Mouse (Mus musculus): ENCODE data around the gene Gpr162. TPM values are rescaled to one million over a fixed set of nuclear protein-coding genes. Genes with fewer than 3 reads are reported as not detected.
A peak's percentile ranks its signal among the peaks of the same experiment; 100 is the strongest.

Gpr162 gene
- 11.8 and 11.9 TPM in 2 replicates for polyA plus RNA-seq (2016; fragmentation: Nextera tagmentation; extraction: Ambion mirVana)

DNA sequence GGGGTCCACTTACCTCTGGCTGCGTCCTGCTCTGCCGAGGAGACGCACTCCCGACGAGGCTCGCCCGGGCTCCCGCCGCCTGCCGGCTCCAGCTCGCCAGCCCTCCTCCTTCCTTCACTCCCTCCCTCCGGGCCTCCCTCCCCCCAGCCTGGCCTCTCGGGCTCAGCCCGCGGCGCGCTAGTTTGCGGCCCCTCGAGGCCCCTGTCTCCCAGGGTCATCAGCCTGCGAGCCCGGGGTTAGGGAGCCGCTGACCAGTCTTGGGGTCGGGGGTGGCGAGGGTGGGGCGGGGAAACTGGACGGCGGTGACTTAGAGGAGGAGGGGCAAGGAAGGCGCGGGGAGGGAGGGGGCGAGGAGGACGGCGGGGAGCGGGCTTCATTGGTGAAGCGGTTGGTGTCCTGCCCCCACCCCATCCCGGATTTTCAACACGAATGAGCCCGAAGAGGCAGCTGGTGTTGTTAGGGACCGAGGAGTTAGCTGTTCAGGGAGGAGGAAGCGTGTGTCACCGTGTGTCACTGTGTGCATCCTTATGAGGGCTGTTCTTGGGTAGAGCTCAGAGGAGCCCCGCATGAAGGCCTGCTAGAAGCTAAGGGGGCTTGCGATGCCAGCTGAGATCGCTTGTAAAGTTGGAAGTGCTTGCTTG lies at the start of gene Gpr162:
Gene Gpr162 (minus strand): TSS at position 326 of the 641 bp plus-strand sequence.
- H3K4me2 ChIP-seq (replicated peaks), result peak within 1 kb of the TSS; percentile 72
- under 1% methylated on average over 40 of the region's 43 CpGs for WGBS
- peaks cover 22% of the 10 kb centered on the region for H3K27me3 ChIP-seq
- no peaks in the 10 kb centered on the region for H3K9me3 ChIP-seq
- peak; percentile 74 for ATAC-seq (ENCODE audit: low FRiP score, low read depth)
- peaks cover 53% of the 10 kb centered on the region for H3K4me1 ChIP-seq
- no peaks in the 10 kb centered on the region for H3K36me3 ChIP-seq
- H3K4me3 ChIP-seq, result peak within 1 kb of the TSS; percentile 64
- peak within 1 kb of the TSS; percentile 91 for H3K27ac ChIP-seq (replicated peaks)
- peak within 1 kb of the TSS; percentile 88 for H3K9ac ChIP-seq (replicated peaks)

DNA sequence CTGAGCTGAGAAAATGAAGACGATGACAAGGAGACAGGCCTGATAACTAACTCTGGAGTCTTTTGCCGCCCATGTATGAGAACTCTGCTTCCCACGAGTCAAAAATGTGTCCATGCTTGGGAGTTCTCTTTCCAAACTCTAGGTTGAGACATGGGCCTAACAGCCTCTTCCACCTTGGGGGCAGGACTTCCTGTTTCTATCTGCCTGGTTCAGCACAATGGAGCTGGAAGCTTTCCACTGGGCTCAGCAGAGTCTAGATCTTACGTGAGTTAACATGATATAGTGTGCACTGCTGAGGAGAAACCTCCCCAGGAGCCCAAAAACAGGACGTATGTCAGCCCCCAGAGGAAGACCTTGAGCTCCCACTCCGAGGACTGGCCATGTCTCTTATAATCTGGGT lies 49.4 kb upstream of the Gpr162 start:
- Histone ChIP-seq H3K9me3 (no peaks in the 10 kb centered on the region), H3K4me1 (peaks cover 52% of the 10 kb centered on the region), H3K4me3 (no peak overlapping the region), H3K4me2 (replicated peaks) (no peak overlapping the region), H3K27ac (replicated peaks) (peak overlapping the region; percentile 100), H3K36me3 (peaks cover 28% of the 10 kb centered on the region), H3K9ac (replicated peaks) (no peak overlapping the region), H3K27me3 (peaks cover 32% of the 10 kb centered on the region)
- ATAC-seq (ENCODE audit: low FRiP score, low read depth), result no peak
- WGBS, result 67% methylated on average over 6 of the region's 6 CpGs

DNA sequence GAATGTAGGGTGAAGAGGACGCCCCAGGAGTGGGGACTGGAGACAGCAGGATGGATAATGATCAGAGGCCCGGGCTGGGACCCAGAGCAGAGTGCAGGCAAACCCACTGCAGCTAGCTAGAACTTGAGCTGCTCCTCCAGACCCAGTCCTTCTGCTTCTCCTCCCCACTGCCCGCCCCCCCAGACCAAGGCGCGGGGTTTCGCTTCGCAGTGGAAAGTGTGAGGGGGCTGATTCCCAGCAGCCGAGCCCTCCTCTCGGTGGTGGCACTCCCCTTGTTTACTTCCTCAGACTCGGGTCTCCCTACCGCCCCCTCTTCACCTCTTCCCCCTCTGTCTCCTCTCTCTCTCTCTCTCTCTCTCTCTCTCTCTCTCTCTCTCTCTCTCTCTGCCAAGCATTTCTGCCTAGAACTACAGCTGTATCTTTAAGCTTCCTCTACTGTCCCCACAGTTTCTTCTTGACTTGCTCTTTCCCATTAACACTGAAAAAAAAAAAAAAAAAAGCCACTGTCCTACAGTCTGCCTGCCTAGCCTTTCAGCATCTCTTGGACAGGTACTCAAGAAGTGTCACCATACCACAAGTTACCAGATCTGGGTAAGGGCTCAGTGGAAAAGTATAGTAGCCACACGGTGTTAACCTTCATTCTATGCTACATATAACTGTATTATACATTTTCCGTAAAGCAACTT lies 47.9 kb upstream of the Gpr162 start, which contains the start of gene Lag3:
Gene Lag3 (minus strand): TSS at position 173 of the 686 bp plus-strand sequence.
- Histone ChIP-seq H3K4me2 (replicated peaks) (no peak within 1 kb of the TSS), H3K27me3 (peaks cover 35% of the 10 kb centered on the region), H3K36me3 (peaks cover 28% of the 10 kb centered on the region), H3K4me3 (no peak within 1 kb of the TSS), H3K9ac (replicated peaks) (peak within 1 kb of the TSS; percentile 4; the same call in 1 of the 2 replicates), H3K4me1 (peaks cover 50% of the 10 kb centered on the region), H3K9me3 (no peaks in the 10 kb centered on the region), H3K27ac (replicated peaks) (0 out of 2 replicates have a peak within 1 kb of the TSS, but pooled peaks have one; percentile 3)
- WGBS, result 22% methylated on average over 11 of the region's 13 CpGs
- ATAC-seq (ENCODE audit: low FRiP score, low read depth), result no peak

DNA sequence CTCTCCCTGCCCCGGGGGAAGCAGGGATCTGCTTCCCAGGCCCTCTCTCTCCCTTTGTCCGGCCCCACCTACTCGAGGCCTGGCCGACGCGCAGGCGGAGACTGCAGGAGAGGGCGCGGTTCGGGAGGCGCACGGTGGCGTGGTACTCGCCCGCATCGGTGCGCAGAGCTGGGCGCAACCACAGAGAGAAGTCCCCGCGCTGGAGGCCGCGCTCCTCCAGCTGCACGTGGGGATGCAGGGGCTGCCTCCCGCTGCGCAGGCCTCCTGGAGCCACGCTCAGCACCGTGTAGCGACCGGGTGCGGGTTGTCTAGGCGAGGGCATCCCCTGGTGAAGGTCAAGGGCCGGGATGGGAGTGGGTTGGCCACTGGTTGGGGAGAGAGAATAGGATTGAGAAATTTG lies 46.2 kb upstream of the Gpr162 start:
- Histone ChIP-seq H3K36me3 (peaks cover 27% of the 10 kb centered on the region), H3K9me3 (no peaks in the 10 kb centered on the region), H3K9ac (replicated peaks) (peak overlapping the region; percentile 41), H3K27ac (replicated peaks) (no peak overlapping the region), H3K4me1 (peaks cover 42% of the 10 kb centered on the region), H3K4me3 (no peak overlapping the region), H3K27me3 (peaks cover 35% of the 10 kb centered on the region), H3K4me2 (replicated peaks) (peak overlapping the region; percentile 32)
- 0 out of 2 replicates have a peak, but pooled peaks have one; percentile 5 for ATAC-seq (ENCODE audit: low FRiP score, low read depth)
- 3% methylated on average over 29 of the region's 32 CpGs for WGBS

DNA sequence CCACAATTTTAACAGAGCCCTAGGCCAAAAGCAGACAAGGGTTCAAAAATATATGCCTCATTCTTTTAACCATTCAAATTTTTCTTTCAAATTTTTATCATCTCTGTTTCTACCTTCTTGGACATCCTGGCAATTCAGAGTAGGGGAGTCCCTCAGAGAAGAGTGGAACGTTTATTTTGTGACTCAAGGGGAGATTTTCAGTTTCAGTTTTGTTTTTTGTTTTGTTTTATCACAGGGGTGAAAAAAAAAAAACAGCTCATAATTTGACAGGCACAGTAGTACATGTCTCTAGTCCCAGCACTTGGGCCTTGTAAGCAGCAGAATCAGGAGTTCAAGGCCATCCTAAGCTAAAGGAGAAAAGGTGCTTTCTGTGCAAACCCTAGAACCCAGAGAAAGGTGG lies 44.0 kb upstream of the Gpr162 start:
- Histone ChIP-seq H3K27ac (replicated peaks) (no peak overlapping the region), H3K36me3 (0 out of 2 replicates have a peak, but pooled peaks cover 4% of the 10 kb centered on the region), H3K4me2 (replicated peaks) (no peak overlapping the region), H3K27me3 (peaks cover 35% of the 10 kb centered on the region), H3K9ac (replicated peaks) (no peak overlapping the region), H3K9me3 (no peaks in the 10 kb centered on the region), H3K4me1 (peaks cover 44% of the 10 kb centered on the region), H3K4me3 (no peak overlapping the region)
- WGBS, result 85% methylated on average over 1 of the region's 1 CpGs
- no peak for ATAC-seq (ENCODE audit: low FRiP score, low read depth)

DNA sequence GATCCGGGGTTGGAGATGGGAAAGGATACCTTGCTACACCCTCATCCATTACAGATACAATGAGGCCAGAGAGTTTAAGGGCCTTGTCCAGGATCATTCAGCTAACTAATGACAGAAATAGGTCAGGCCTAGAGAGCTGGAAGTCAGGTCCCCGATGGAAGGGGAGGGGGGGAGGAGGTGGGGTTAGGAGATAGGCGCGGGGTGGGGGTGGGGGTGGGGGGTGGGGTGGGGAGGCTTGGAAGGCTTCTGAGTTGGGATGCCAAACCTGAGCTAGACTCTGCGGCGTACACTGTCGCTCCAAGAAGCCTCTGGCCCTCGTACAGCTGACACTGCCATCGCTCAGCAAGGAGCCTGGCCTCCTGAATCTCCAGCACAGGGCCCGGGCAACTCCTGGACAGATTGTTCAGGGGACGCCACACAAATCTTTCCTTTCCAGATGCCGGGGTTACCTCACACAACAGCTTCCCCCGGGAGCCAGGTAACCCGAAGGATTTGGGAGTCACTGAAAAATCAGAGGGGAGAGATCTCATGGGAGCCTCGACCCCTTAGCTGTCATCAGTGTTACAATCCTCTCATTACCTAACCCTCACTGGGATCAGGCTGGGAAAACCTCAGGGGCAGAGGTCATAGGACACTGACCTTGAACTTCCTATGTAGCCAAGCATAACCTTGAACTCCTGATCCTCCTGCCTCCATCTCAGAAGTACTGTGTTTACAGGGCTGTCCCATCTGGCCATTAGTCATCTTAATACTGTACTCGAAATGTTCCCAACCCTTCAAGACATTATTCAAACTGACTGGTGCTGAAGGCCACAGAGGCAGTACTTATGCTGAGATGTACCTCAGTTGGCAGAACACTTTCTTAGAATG lies 41.4 kb upstream of the Gpr162 start:
- Histone ChIP-seq H3K27me3 (peaks cover 22% of the 10 kb centered on the region), H3K4me2 (replicated peaks) (peak overlapping the region; percentile 71), H3K4me3 (peak overlapping the region; percentile 45), H3K9ac (replicated peaks) (peak overlapping the region; percentile 80), H3K27ac (replicated peaks) (peak overlapping the region; percentile 99), H3K36me3 (no peaks in the 10 kb centered on the region), H3K9me3 (no peaks in the 10 kb centered on the region), H3K4me1 (peaks cover 32% of the 10 kb centered on the region)
- 32% methylated on average over 13 of the region's 16 CpGs for WGBS
- no peak for ATAC-seq (ENCODE audit: low FRiP score, low read depth)

DNA sequence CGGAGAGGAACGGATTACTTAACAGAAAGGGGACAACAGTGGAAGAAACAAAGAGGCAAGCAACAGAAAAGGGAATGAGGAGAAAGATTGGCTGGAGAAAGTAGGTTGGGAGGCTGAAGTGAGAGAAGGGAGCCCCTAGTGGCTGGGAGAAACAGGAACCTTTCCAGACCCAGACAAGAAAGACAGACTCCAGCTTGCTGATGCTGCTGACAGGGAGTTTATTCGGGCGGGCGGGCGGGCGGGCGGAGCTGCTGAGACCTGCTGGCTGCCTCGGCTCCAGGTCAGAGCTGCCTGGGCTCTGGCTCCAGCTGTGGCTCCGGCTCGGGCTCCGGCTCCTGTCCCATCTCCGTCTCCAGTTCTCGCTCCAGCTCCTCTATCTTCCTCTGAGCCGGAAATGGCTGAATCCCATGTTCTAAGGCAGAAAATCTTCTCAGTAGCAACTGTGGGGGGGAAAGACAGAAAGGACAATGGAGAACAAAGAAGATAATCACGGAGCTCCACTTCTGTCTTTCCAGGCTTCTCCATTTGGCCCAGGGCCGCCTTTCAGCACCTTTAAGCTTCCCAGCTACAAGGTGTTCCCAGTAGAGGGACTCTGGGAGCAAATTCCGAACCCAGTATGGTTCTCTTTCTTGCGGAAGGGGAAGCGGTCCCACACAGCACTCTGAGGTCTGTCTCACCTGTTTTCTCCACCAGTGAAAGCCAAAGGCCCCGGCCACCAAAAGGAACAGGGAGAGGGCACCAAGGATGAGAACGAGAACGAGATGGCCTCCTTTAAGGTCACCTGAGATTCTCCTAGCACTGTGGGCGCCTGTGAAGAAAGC lies 40.6 kb upstream of the Gpr162 start:
- H3K4me1 ChIP-seq, result peaks cover 26% of the 10 kb centered on the region
- H3K4me3 ChIP-seq, result peak overlapping the region; percentile 45
- H3K27me3 ChIP-seq, result peaks cover 14% of the 10 kb centered on the region
- peak overlapping the region; percentile 80 for H3K9ac ChIP-seq (replicated peaks)
- H3K27ac ChIP-seq (replicated peaks), result peak overlapping the region; percentile 99
- H3K36me3 ChIP-seq, result no peaks in the 10 kb centered on the region
- WGBS, result 6% methylated on average over 24 of the region's 24 CpGs
- H3K4me2 ChIP-seq (replicated peaks), result peak overlapping the region; percentile 71
- H3K9me3 ChIP-seq, result no peaks in the 10 kb centered on the region
- peak; percentile 57 for ATAC-seq (ENCODE audit: low FRiP score, low read depth)

DNA sequence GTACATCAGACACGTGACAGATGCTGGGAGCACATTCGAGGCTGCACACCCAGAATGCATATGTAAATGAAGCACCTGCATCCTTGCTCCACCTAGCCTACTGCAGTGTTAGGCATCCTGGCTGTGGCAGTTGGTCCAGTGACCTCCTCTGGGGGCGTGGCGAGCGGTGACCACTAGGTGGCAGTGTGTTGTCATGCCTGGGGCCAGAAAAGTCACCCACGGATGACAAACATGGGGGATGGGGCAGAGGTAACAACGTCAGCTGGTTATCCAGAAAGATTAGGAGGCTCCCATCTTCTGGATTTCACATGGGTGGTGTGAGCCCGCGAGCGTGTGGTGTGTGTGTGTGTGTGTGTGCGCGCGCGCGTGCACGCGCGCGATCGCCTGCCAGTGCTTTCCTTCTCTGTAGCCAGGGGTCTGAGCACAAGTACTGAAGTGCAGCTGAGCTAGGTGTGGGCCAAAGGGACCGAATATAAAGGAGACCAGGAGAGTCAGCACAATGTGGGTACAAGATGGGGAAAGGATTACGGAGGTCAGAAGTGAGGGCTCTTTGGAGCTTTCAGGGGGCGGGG lies 39.9 kb upstream of the Gpr162 start:
- peak; percentile 87 for ATAC-seq (ENCODE audit: low FRiP score, low read depth)

DNA sequence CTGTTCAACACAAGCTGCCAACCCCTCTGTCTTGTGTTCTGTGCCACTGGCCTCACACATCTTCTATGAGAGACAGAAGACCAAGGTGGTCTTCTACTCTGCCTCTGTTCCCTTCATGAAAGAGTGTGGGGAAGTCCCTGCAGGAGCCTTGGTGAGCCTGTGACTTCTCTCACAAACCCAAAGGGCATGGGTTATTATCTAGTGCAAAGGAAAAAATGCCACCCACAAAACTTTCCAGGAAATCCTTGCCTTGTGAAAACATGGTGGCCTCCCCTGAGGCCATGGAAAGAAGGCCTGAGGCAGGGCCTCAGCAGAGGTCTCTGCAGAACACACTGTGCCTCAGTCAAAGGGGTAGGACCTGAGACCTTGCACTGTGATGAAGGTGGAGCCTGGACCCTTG lies 38.1 kb upstream of the Gpr162 start:
- no peaks in the 10 kb centered on the region for H3K36me3 ChIP-seq
- no peak overlapping the region for H3K4me2 ChIP-seq (replicated peaks)
- no peaks in the 10 kb centered on the region for H3K9me3 ChIP-seq
- no peak for ATAC-seq (ENCODE audit: low FRiP score, low read depth)
- no peaks in the 10 kb centered on the region for H3K27me3 ChIP-seq
- H3K4me3 ChIP-seq, result no peak overlapping the region
- H3K27ac ChIP-seq (replicated peaks), result no peak overlapping the region
- peaks cover 26% of the 10 kb centered on the region for H3K4me1 ChIP-seq
- no peak overlapping the region for H3K9ac ChIP-seq (replicated peaks)

More for the DNA sequence above, 39.9 kb upstream of the Gpr162 start:
- Histone ChIP-seq H3K9me3 (no peaks in the 10 kb centered on the region), H3K4me1 (peaks cover 26% of the 10 kb centered on the region), H3K4me2 (replicated peaks) (peak overlapping the region; percentile 71), H3K36me3 (no peaks in the 10 kb centered on the region), H3K9ac (replicated peaks) (peak overlapping the region; percentile 80), H3K27me3 (peaks cover 8% of the 10 kb centered on the region), H3K27ac (replicated peaks) (peak overlapping the region; percentile 99), H3K4me3 (peak overlapping the region; percentile 45)
- WGBS, result under 1% methylated on average over 23 of the region's 23 CpGs

DNA sequence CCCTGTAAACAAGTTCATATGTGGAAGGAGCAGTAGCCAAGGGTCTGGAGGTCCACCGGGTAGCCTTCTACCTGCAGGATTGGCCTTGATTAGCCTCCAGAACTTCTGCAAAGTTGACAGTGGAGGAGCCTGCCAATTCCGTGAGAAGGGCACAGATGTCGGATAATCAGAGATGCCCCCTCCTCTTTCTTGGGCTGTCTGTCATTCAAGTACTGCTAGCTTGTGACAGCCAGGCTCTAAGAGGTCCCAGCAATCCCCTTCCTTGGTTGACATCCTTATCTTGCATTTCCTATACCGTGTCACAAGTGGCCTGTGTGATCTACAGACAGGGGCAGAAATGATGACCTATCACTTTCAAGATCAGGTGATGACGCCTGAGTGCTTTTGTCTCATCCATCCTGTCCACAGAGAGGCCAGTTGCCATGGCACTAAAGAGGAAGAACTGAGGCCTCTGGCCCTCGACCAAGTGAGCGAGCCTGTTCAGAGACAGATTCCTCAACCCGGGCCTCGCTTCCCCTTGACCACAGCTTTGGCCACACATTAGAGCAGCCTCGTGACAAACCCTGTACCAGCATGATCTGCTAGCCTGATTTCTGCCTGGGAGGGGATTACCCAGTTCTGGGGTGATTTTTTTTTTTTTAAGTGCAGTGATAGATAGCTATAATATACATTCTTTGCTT lies 37.2 kb upstream of the Gpr162 start:
- no peak overlapping the region for H3K4me2 ChIP-seq (replicated peaks)
- H3K9me3 ChIP-seq, result no peaks in the 10 kb centered on the region
- no peaks in the 10 kb centered on the region for H3K36me3 ChIP-seq
- no peak for ATAC-seq (ENCODE audit: low FRiP score, low read depth)
- H3K27ac ChIP-seq (replicated peaks), result no peak overlapping the region
- no peaks in the 10 kb centered on the region for H3K27me3 ChIP-seq
- no peak overlapping the region for H3K4me3 ChIP-seq
- 50% methylated on average over 10 of the region's 10 CpGs for WGBS
- no peak overlapping the region for H3K9ac ChIP-seq (replicated peaks)
- H3K4me1 ChIP-seq, result peaks cover 26% of the 10 kb centered on the region

All from midbrain, embryonic 12.5 days (tissue).